Mouse (Mus musculus) WW6 (cell line): ENCODE measurements around the gene Fhl3.

ENCODE experiments used
- DNase-seq: peaks from one replicate; pipeline ENCODE4 v3.0.0-alpha.2; 2013; ENCODE audit warnings: low read depth, low spot score

Gene Fhl3

DNA sequence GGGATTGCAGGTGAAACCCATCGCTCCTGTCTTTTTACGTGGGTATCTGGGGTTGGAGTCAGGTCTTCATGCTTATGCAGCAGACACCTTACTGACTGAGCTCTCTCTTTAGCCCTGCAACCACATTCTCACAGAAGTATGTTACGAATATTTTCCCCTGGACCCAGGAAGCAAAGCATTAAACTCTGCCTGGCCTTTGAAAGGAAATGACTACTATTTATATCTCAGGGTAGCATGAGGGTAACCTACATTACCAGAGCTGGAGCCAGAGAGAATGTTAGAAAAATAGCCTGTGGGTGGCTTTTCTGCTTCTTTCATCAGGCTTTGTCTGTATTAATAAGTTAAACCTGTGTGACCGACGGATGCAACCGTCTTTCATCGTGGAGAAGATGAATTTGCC, 55.0 kb downstream of the Fhl3 start:
- DNase-seq, result no peak
